Mouse (Mus musculus) MN1 (cell line): ENCODE measurements around the gene Osbpl9.
A peak's percentile ranks its signal among the peaks of the same experiment; 100 is the strongest.

Experiments
- DNase-seq: peaks from one replicate; pipeline ENCODE4 v3.0.0-alpha.2; 2016; ENCODE audit warnings: low spot score

Osbpl9 gene

DNA sequence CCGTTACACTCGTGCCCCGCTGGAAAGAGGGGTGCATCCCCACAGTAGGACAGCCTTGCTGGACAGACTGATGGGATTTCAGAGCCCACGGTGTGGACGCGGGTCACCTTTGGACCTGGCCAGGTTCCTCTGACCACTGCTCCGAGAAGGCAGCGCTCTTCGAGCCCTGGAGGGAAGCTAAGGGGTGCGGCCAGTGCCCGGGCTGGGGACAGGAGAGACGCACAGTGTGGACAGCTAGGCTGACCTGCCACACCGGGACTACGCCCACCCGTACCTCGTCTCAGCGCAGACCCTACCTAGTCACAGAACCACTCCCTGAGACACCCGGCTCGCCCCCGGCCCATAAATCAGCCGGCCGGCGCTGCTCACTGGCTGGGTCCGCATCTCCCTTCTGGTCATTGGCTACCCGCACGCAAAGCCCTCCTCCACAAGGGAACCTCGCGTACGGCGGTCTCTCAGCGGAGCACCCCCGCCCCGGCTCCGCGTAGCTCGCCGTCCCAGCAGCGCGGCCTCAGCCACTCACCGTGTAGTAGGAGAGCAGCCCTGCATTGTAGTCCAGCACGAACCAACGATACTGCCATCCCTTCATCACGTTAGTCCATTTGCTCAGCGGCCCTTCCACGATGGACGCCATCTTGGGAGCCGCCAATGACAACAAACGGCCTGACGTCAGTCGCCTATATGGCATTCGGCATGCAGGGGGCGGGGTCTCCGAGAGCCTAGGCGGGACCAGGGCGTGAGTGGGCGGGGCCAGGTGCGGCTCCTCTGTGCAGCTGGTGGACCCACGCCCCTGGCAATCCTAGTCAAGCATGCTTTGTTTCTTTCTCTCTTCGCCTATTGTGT lies at the start of gene Osbpl9:
Gene Osbpl9, minus strand, starts transcription at position 691 of the 843 bp plus-strand sequence.
- peak; percentile 94 for DNase-seq

DNA sequence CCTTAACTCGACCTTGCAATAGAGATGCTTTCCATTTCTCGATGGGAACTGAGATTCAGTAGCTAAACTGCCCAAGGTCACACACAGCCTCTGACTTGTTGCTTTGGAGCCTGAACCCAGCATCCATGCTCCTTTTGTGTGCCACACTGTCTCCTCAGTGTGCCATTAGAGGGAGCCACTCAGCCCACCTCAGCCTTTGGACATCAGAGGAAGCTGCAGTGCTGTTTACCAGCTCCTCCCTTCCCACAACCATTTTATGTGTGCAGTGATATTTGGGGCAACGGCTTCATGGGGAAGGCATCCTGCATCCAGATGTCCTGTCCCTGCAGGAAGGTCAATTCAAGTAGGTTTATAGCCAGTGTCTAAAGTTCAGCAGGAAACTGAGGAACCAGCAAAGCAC lies 49.5 kb upstream of the Osbpl9 start:
- no peak for DNase-seq

DNA sequence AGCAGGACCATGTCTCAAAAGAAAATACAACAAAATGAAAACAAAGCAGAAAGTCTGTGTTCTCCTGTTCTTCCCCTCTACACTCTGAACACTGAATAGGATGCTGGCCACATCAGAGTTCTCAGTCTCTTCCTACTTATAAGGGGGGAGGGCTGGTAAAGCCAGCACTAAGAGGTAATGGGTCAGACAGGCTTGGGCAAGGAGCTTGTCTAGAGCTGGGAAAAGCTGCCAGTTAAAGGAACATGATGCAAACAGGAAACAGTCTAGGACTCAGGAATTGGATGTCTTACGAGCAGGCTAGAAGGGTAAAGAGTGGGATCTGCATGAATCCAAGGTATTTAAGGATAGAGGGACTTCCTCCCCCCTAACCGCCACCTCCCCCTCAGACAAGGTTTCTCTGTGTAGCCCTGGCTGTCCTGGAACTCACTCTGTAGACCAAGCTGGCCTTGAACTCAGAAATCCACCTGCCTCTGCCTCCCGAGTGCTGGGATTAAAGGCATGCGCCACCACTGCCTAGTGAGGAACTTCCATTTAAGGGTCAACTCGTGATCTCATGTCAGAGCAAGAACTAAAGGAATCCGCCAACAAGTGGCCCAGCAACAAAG lies 43.0 kb upstream of the Osbpl9 start:
- DNase-seq, result no peak

DNA sequence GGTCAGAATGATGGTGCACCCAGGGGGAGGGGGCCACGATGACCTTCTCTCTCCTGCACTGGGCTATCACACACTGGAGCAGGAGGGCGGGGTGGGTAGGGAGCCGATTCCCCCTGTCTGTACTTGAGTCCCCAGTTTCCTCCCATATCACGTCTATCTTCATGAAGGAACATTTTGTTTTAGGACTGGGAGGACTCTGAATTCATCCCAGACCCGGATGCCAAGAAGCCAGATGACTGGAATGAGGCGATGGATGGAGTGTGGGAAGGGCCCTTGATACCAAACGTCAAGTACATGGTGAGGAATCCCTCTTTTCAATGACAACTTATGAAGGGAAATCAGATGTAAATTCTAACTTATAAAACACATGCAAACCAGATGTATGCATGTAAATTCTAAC lies 42.4 kb upstream of the Osbpl9 start:
- no peak for DNase-seq

DNA sequence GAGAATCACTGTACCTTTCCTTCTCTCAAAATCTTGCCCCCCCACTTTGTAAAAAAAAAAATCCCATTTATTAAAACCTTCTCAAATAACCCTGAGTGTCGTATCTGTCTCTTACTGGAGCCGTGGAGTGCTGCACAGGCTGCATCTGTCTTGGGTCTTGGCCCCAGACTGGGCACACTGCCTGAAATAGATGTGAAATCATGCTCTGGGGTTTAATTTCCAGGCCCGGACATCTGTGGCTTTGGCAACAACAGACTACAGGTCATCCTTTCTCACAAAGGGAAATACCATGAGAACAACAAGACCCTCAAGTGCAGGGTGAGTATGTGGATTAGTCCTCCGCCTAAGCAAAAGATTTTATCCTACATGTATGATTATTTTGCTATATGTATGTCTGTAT lies 39.9 kb upstream of the Osbpl9 start:
- DNase-seq, result peak; percentile 56

DNA sequence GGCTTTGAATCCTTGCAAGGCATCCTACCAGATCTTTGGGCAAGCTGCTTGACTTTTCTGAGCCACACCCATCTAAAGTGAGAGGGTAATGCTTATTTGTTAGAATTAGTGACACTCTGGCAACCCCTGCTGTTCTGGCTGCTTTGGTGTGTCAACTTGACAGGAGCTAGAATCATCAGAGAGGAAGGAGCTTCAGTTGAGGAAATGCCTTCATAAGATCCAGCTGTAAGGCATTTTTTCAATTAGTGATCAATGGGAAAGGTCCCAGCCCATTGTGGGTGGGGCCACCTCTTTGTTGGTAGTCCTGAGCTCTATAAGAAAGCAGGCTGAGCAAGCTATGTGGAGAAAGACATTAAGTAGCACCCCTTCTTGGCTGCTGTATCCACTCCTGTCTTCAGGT lies 39.1 kb upstream of the Osbpl9 start:
- peak; percentile 20 for DNase-seq

DNA sequence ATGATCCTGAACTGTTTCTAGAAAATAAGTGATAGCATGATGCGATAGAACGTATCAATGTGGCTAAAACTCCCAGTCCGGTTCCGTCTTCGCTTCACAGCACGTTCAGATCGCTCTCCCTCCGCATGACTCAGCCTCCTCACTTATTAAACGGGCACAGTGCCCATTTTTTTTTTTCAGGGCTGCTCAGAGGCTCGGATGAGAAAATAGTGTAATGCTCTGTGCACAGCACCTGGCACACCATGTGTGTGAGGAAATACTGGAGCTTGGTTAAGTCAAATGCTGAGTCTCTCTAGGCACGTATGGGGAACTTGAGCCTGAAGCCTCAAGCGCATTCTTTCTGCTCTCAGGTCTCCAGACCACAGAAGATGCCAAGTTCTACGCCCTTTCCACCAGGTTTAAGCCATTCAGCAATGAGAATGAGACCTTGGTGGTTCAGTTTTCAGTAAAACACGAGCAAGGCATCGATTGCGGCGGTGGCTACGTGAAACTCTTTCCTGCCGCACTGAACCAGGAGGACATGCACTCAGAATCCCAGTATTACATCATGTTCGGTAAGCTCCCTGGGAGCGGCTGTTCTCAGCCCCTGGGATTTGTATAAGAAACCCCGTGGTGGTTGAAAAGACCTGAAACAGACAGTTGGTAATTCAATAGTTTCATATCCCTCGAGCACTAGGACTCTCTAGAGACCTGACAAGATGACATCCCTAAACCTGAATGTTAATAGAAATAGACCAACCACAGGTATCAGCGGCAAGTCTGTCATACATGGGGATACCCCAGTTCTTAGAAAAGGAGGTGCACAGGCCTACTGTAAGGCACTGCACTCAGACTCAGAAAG lies 36.6 kb upstream of the Osbpl9 start:
- DNase-seq, result peak; percentile 69

DNA sequence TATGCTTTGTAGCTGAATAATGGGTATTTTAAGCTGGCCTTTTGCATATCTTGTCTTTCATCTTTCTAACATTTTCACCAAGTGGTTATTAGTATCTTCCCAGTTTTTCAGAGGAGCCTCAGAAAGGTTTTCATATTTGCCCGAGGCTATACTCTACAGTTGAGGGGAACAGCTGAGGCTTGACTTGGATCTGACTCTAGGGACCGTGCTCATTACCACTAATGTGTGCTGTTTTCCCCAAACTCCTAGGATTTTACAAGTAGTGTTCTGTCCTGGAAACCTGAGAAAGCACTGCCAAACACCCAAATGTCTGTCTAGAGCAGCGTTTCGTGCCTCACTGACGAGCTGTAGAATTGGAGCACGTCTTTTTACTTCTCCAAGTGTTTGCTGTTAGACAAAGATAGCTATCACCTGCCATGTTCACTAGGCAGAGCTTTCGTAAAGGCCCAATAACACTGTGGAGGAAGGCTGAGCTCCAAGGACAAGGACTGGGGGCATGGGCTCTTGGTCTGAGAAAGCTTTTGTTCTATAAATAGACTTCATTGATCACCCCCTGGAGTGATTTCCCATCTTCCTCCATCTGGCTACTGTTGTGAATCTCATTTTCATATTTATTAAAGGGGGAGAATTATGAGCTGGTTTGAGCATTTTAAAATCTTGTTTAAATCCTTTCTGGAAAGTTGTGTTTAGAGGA lies 34.3 kb upstream of the Osbpl9 start:
- no peak for DNase-seq

DNA sequence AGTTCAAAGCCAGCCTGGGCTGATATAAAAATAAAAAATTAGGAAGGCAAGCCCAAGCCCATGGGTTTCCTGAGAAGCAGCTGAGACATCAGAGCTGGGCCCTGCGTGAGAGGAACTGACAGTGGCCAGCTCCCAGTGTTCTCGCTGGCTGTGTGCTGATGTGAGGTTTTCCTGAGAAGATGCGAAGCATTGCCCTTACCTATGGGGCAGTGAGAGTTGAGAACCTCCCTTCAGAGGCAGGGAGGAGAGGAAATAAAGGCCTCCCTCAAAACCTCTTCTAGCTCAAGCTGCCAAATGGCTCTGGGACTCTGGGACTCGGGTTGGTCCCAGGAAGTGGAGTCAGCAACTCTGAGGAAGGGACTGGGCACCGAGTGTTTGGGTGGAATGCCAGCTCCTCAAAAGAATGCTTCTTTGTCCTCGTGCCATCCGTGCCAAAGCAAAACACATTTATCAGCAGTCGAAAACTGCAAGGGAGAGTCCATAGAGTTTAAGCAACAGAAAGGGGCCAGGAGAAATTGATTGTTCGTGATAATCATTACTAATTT lies 32.8 kb upstream of the Osbpl9 start:
- no peak for DNase-seq

DNA sequence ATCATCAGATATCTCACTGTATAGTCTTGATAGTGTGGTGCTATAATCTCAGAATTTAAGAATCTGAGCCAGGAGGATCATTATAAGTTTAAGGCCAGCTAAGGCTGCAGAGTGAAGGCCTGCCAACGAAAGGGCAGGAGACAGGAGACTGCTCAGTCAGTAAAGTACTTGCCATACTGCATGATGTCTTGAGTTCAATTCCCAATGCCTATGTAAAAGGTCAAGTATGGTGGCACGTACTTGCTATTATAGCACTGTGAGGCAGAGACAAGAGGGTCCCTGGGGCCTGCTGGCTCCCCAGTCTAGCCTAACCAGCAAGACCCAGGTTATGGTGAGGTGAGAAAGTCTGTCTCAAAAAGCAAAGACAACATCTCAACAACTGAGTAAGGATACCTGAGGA lies 32.1 kb upstream of the Osbpl9 start, which contains the start of gene Calr4:
Gene Calr4, plus strand, starts transcription at position 301 of the 400 bp plus-strand sequence.
- no peak for DNase-seq

DNA sequence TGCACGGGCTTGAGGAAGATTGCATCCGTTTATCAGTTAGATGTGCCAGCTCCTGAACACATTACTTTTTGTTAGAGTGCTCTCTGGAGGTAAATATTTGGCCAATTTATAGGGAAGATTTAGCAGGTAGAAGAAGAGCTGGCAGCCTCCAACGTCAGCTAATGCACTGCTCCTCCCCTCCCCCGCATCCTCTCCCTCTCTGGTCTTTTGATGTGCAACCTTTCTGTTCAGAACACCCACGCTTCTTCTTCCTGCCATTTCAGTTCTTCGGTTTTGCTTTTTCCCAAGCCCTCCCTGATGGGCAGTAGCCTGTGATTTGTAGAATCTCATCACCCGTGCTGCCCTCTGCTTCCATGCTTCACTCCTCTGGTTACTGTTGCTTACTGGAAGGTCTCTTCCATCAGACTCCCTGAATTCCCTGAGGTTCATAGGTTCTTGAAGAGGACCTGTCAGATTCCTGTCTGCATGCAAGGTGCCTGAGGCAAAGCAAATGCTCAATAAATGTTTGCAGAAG lies 27.8 kb upstream of the Osbpl9 start:
- DNase-seq, result no peak

DNA sequence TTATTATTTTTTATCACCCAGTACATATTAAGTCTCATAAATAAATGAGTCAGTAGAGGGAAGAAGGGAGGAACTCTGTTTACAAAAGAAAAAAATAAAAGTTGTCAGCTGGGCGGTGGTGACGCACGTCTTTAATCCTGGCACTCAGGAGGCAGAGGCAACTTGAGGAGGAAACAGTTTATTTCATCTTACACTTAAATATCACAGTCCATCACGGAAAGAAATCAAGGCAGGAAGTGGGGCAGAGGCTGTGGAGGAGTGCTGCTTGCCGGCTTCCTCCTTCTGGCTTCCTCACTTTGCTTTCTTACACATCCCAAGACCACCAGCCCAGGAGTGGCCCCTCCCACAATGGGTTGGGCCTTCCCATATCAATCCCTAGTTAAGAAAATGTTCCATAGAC lies 24.0 kb upstream of the Osbpl9 start:
- no peak for DNase-seq

DNA sequence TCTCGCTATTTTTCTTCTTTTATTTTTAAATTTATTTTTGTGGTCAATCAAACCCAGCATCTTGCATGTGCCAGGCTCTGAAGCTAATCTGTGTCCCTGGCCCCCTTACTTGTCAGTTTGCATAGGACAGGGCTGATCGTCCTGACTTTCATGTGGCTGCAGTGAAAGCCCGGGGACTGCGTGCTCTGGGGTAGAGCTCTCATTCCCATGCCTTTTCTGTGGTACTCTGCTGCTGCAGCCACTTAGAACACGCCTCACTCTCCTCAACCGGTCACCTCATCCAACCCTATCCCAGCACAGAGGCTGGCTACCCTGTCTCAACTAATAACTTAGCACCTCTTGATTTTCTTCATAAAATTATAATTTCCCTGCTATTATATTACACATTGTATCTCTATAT lies 23.5 kb upstream of the Osbpl9 start:
- no peak for DNase-seq

DNA sequence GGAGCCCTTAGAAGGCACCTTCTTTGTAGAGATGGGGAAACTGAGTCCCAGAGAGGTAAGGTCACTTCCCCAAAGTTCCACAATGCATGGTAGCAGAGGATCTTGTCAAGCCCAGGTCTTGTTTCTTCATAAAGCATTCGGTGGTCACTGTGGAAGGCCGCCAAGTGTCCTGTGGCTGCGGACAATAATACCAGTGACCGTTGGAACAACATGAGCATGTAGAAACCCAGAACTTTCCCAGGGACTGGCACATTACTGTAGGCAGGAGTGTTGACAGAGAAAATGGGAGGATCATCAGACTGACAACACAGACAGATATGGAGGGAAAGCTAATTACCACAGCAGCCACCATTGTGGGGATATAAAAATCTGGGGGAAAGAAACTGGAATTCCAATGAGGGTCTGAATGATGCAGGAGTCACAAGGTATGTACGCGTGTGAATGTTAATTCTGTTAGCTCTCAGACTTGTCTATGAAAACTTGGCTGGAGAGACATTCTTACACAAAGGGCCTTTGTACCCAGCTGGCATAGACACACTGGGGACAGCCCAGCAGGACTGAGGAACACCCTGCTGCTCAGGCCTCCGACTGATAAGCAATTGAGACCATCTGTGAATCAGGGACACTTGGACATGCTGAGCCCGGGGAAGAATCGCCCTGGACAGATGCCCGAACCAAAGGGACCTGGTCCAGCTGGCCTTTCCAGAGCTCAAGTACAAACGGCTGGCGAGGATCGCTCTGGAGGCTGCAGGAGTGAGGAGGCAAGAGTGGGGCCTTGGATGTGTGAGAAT lies 22.9 kb upstream of the Osbpl9 start:
- peak; percentile 69 for DNase-seq

DNA sequence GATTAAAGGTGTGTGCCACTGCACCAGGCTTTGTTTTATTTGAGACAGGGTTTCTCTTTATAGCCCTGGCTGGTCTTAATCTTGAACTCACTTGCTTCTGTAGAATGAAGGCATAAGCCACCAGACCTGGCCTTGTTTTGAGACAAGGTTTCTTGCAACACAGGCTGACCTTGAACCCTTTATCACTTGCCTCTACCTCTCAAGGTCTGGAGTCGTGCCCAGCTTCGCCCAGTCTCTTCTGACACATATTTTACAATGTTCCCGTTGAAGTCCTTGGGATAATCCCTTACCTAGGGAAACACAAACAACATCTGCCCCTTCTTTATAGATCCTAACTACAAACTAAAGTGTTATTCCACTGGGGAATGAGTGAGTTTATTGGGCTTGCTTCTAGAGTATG lies 19.9 kb upstream of the Osbpl9 start:
- DNase-seq, result no peak

DNA sequence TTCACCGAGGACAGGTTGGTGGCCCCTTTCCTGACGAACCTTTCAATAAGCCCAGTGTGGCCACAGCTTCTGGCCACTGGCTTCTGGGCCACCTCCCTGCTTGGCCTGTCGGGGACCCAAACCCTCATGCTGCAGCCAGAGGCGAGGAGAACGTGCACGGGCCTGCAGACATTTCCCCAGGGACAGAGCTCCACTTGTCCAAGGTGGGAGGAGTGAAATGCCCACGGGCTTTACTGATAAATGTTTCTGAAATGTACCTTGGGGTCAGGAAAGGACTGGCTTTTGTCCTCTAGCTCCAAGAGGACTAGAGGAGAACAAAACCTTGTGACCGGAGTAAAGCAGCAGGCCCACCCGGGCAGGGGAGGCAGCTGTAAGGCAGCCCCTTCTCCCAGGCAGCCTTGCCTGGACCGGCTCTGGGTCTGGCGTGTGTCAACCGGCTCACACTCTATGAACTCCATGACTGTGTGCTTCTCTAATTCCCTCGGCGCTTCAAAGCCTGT lies 18.4 kb upstream of the Osbpl9 start:
- peak; percentile 50 for DNase-seq

DNA sequence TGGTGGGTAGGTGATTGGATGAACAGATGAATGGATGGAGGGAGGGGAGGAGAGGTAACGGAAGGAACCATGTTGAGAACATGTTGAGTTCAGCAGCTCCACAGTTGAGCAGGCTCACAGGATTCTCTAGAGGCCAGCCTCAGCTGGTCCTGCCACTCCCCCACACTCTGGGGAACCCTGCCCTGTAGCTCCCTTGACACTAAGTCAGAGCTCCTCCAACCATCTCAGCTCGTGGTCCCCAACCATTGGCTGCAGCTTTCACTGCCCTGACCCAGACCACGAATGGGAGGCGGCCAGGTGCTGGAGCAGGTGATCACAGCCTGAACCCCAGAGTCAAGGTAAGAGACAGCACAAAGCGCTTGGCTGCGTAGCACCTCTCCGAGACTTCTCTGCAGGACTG lies 15.9 kb upstream of the Osbpl9 start:
- DNase-seq, result no peak

DNA sequence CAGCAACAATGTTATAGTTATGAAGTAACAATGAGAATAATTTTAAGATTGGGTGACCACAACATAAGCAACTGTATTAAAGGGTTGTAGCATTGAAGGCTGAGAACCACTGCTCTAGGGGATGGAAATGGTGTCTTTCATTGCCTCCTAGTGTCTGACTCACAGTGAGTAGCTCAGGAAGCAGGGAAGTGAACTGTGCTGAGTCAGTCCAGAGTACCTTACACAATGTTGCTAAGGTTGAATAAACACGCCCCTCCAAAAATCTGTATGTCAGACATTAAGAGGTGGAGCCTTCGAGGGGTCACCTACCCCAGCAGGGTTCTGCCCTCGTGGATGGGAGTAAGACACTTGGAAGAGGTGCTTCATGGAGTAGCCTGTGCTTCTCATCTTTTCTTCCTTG lies 11.9 kb upstream of the Osbpl9 start:
- DNase-seq, result no peak

DNA sequence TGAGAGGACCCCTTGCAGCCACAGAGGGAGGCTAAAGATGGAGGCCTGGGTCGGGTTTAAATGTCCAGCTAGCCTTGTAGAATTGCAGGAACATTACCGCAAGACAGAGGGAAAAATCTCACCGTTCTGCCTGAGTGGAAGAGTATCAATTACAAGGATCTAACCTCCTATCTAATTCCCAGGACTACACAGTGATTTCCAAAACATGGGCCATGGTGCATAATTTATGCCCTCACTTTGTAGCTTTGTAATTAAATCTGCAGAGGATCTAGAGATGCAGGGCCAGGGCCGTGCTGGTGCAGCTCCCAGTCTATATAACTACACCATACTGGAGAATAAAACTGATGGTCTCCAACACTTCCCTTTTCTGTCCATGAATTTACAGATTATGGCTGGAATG lies 8.8 kb upstream of the Osbpl9 start:
- DNase-seq, result no peak

DNA sequence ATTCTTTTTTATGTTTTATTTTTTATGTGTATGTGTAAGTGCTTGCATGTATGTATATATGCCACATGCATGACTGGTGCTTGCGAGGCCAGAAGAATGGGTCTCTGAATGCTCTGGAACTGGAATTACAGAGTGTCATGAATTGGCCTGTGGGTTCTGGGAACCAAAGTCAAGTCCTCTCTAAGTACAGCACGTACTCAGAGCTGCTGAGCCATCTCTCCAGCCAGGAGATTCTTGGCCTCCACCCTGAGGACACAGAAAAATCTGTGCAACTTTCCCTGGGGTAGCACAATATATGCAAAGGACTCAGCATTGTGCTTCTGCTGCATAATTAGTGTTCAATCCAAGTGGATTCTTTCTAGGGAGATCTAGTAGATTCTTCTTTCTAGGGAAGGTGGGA lies 8.2 kb upstream of the Osbpl9 start:
- no peak for DNase-seq

DNA sequence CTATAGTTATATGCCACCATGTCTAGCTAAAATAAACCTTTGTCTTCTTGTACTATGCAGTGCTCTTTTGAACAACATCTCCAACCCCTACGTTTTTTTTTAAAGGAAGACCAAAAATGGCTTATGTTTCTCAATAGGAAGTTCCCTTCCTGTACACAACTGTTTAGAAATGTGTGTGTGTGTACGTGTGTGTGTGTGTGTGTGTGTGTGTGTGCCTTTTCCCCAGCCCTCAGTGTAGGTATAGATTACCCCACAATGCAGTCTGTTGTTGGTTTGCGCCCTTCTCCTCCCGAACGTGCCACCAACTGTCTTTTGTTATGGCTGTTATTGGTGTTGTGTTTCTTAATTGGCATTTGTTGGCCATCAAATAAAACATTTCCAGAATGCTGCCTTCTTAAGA lies 5.5 kb upstream of the Osbpl9 start:
- no peak for DNase-seq
